ENCODE assay signal across 17 mouse cellular contexts in the genomic region with DNA sequence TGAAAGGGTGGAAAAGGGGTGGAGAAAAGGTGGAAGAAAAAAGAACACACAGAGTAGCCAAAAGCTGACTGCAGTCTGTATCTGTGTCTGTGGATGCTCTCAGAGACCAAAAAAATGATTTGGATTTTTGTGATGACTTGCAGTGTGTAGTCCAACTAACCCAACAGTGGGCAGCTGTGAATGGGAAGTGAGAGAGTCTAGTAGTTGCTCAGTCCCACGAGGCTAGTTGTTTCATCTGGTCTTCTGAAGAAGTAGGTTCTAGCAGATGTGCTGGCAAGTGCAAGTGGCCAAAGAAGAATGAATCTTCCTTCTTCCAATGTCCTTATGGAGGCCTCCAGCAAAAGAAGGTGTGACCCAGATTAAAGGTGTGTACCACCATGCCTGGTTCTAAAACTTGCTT.
"Had no signal": no experiment of that assay in that cellular context is flagged by ENCODE, and none has a peak within 500 bp of the region (broad histone marks: within the 10 kb centered on the region; RNA-seq: fewer than 3 reads in every experiment).

No protein-coding gene starts in this region.

- H3K4me1 ChIP-seq: midbrain, embryonic 12.5 days; neural tube, embryonic 12.5 days; stomach, embryonic 15.5 days had no signal

- H3K9ac ChIP-seq: liver, embryonic 13.5 days; liver, embryonic 15.5 days; liver, postnatal 0 days; lung, embryonic 14.5 days; midbrain, embryonic 12.5 days; neural tube, embryonic 12.5 days; stomach, embryonic 15.5 days had no signal

- DNase-seq: liver, embryonic 13.5 days; liver, postnatal 0 days; lung, embryonic 14.5 days; lung, postnatal 10 days; midbrain, embryonic 14.5 days; right cerebral cortex, postnatal 14 days; right cerebral cortex, postnatal 4 days; thymus, adult 2 months; thymus, postnatal 25 days; thymus, postnatal 4 days had no signal

- H3K36me3 ChIP-seq: liver, embryonic 13.5 days; liver, embryonic 15.5 days; midbrain, embryonic 12.5 days; neural tube, embryonic 12.5 days; stomach, embryonic 15.5 days had no signal

- ATAC-seq: liver, postnatal 0 days had no signal

- H3K27me3 ChIP-seq: liver, embryonic 13.5 days; liver, embryonic 15.5 days; megakaryocyte, embryonic 14.5 days; midbrain, embryonic 12.5 days; neural tube, embryonic 12.5 days; stomach, embryonic 15.5 days had no signal

- H3K27ac ChIP-seq: liver, embryonic 13.5 days; liver, embryonic 15.5 days; macrophage; midbrain, embryonic 12.5 days; neural tube, embryonic 12.5 days; stomach, embryonic 15.5 days; stomach, postnatal 0 days had no signal

- H3K4me2 ChIP-seq: liver, embryonic 13.5 days; liver, embryonic 15.5 days; lung, embryonic 14.5 days; midbrain, embryonic 12.5 days; neural tube, embryonic 12.5 days; stomach, embryonic 15.5 days had no signal

- H3K4me3 ChIP-seq: liver, embryonic 13.5 days; liver, embryonic 15.5 days; megakaryocyte, embryonic 14.5 days; midbrain, embryonic 12.5 days; neural tube, embryonic 12.5 days; stomach, embryonic 15.5 days had no signal

- H3K9me3 ChIP-seq: liver, embryonic 13.5 days; liver, embryonic 15.5 days; megakaryocyte, embryonic 14.5 days; midbrain, embryonic 12.5 days; neural tube, embryonic 12.5 days; stomach, embryonic 15.5 days had no signal
